In genomic region chr13:24799925-24800673, GRCm38 (mm10) we compare ENCODE assay signal across 9 mouse cellular contexts. TPM values are rescaled to one million over a fixed set of nuclear protein-coding genes. Genes with fewer than 3 reads are reported as not detected.
DNase-seq lines count a peak whose midpoint lies in the region; ATAC-seq and TF ChIP-seq lines count a peak whose summit lies in the region.
"Had no signal": no experiment of that assay in that cellular context is flagged by ENCODE, and none has a peak within 500 bp of the region (broad histone marks: within the 10 kb centered on the region; RNA-seq: fewer than 3 reads in every experiment).

No protein-coding gene starts in this region.

- H3K9me3 ChIP-seq in G1E (replicated peaks) = no peaks in the 10 kb centered on the region

- peaks cover 18% of the 10 kb centered on the region for H3K4me1 ChIP-seq in G1E (ENCODE audit: insufficient read depth, low read depth, low read length)

- peaks cover 6% of the 10 kb centered on the region for H3K36me3 ChIP-seq in G1E (replicated peaks)

- ATAC-seq in G1E (ENCODE audit: extremely low read depth, insufficient number of reproducible peaks, low FRiP score, poor library complexity, severe bottlenecking) = 0 out of 2 replicates have a peak, but pooled peaks have one; percentile 1

- TF ChIP-seq POLR2A in brain, embryonic 14.5 days (IDR thresholded peaks at IDR 0.05; ENCODE audit: borderline replicate concordance, extremely low read depth, insufficient read depth, insufficient read length, poor library complexity, severe bottlenecking) = 0 out of 2 replicates have a peak, but pooled peaks have one; percentile 32

- DNase-seq in G1E (ENCODE audit: low spot score) = peak; percentile 27
- peak; percentile 66 for DNase-seq in brain, embryonic 14.5 days (ENCODE audit: low read depth)
- peak; percentile 30 for DNase-seq in fibroblast of lung, adult 2 months (ENCODE audit: low read depth)
- DNase-seq in heart, postnatal 14 days = peak; percentile 42 to 49
- DNase-seq in layer of hippocampus, adult 9-11 months = peak; percentile 43
- peak; percentile 32 to 46 for DNase-seq in lung, postnatal 4 days
- peak; percentile 47 to 63 for DNase-seq in right cerebral cortex, adult 2 months (ENCODE audit: low spot score in 2 of 2)
- DNase-seq in urinary bladder, postnatal 25 days (ENCODE audit: low spot score) = peak; percentile 33

- TF ChIP-seq CTCF in G1E (IDR thresholded peaks at IDR 0.05; ENCODE audit: low read depth, low read length) = no peak
- no peak for TF ChIP-seq CTCF in brain, embryonic 14.5 days (IDR thresholded peaks at IDR 0.05; ENCODE audit: borderline replicate concordance, extremely low read depth, insufficient read depth, insufficient read length)

- H3K27me3 ChIP-seq in G1E (ENCODE audit: insufficient read depth, low read length) = no peaks in the 10 kb centered on the region

- H3K4me3 ChIP-seq in G1E (ENCODE audit: low read depth, low read length) = peak overlapping the region; percentile 95

- intact Hi-C loops in heart, postnatal 14 days (cut with DNase I) = loop anchor here (2.0 kb wide), 1 partner anchor 31 kb away; the partner anchor contains the start of genes Acot13 and Tdp2

RNA-seq across cellular contexts. Expression of gene BC005537, which starts 1.4 kb away (rescaled TPM):
- total RNA-seq in G1E (2014; fragmentation: Nextera tagmentation) (121 and 168 TPM in 2 replicates), G1E (2017) (47.1 and 51.4 TPM in 2 replicates)
- polyA plus RNA-seq in G1E (2012) = 61.7 and 75.4 TPM in 2 replicates
- 114 and 115 TPM in 2 replicates for polyA plus RNA-seq in brain, embryonic 14.5 days (2012; rRNA removed)
- 100 to 1,000 TPM; 138 to 142 TPM for total RNA-seq in heart, postnatal 14 days (2021)

RNA-seq across cellular contexts. Expression of gene Acot13, which starts 31.2 kb away (rescaled TPM):
- total RNA-seq in G1E (2014; fragmentation: Nextera tagmentation) (134 TPM in 2 replicates), G1E (2017) (105 and 110 TPM in 2 replicates)
- polyA plus RNA-seq in G1E (2012) = 59.2 and 59.6 TPM in 2 replicates
- 33.9 and 38.0 TPM in 2 replicates for polyA plus RNA-seq in brain, embryonic 14.5 days (2012; rRNA removed)
- total RNA-seq in heart, postnatal 14 days (2021) = 100 to 1,000 TPM; 322 to 329 TPM

RNA-seq across cellular contexts. Expression of gene Tdp2, which starts 31.4 kb away (rescaled TPM):
- total RNA-seq in G1E (2014; fragmentation: Nextera tagmentation) = 84.6 and 95.5 TPM in 2 replicates
- total RNA-seq in G1E (2017) = 88.5 and 89.3 TPM in 2 replicates
- 49.6 and 77.6 TPM in 2 replicates for polyA plus RNA-seq in G1E (2012)
- 46.8 and 63.3 TPM in 2 replicates for polyA plus RNA-seq in brain, embryonic 14.5 days (2012; rRNA removed)
- total RNA-seq in heart, postnatal 14 days (2021) = 10 to 100 TPM; 15.2 TPM

RNA-seq across cellular contexts. Expression of gene Gmnn, which starts 38.4 kb away (rescaled TPM):
- total RNA-seq in G1E (2014; fragmentation: Nextera tagmentation) (51.1 and 57.2 TPM in 2 replicates), G1E (2017) (277 and 295 TPM in 2 replicates)
- 9.7 and 18.8 TPM in 2 replicates for polyA plus RNA-seq in G1E (2012)
- polyA plus RNA-seq in brain, embryonic 14.5 days (2012; rRNA removed) = 13.6 and 19.5 TPM in 2 replicates
- 10 to 100 TPM; 32.6 to 34.4 TPM for total RNA-seq in heart, postnatal 14 days (2021)

RNA-seq across cellular contexts. Expression of gene D130043K22Rik, which starts 44.8 kb away (rescaled TPM):
- 0.19 TPM in 1 of 2 replicates, not detected in the other for total RNA-seq in G1E (2014; fragmentation: Nextera tagmentation)
- under 0.01 and 0.55 TPM in 2 replicates for total RNA-seq in G1E (2017)
- not detected in 2 replicates for polyA plus RNA-seq in G1E (2012)
- 1.9 and 3.6 TPM in 2 replicates for polyA plus RNA-seq in brain, embryonic 14.5 days (2012; rRNA removed)
- not detected for total RNA-seq in heart, postnatal 14 days (2021)
- total RNA-seq: neutrophil, adult 5-6 weeks had no signal

Comparison
In these comparisons a context has a peak if more than half of its experiments do, and no peak if none do; other contexts are left out.
1. Peak in every context shown above with its lines: DNase-seq, ATAC-seq and H3K4me3 ChIP-seq.
2. RNA of gene Tdp2, which starts 31.4 kb away (total RNA-seq): 84.6 to 95.5 TPM in G1E; 15.2 TPM in heart, postnatal 14 days; every median in the first group is over 4 times any median in the second.